Mouse (Mus musculus): ENCODE measurements around the gene Mybpc1. TPM values are rescaled to one million over a fixed set of nuclear protein-coding genes. Genes with fewer than 3 reads are reported as not detected.
A peak's percentile ranks its signal among the peaks of the same experiment; 100 is the strongest.
"Not testable (repeated sequence)": the region's sequence is repeated elsewhere in the genome, so short reads cannot be mapped to it uniquely, and the experiment has no call there.

The Mybpc1 gene
- polyA plus RNA-seq, 1 experiment from 2014 or later = 1.0 TPM

GRCm38 (mm10) chr10:88524016-88524415 lies 80.9 kb downstream of the Mybpc1 start:
- Histone ChIP-seq H3K27me3 (ENCODE audit: low read depth, poor library complexity, severe bottlenecking) (no peaks in the 10 kb centered on the region), H3K4me3 (no peak overlapping the region), H3K4me1 (no peaks in the 10 kb centered on the region), H3K36me3 (no peaks in the 10 kb centered on the region), H3K27ac (replicated peaks) (no peak overlapping the region), H3K9me3 (replicated peaks) (no peaks in the 10 kb centered on the region)
- no peak for DNase-seq (ENCODE audit: low spot score)
- WGBS = 75% methylated on average over 2 of the region's 2 CpGs

- H3K9me3 ChIP-seq (replicated peaks) = no peaks in the 10 kb centered on the region
- WGBS = 81% methylated on average over 1 of the region's 1 CpGs
- H3K4me3 ChIP-seq = no peak overlapping the region
- H3K27me3 ChIP-seq (ENCODE audit: low read depth, poor library complexity, severe bottlenecking) = no peaks in the 10 kb centered on the region
- no peak for DNase-seq (ENCODE audit: low spot score)
- H3K36me3 ChIP-seq = no peaks in the 10 kb centered on the region
- no peak overlapping the region for H3K27ac ChIP-seq (replicated peaks)
- no peaks in the 10 kb centered on the region for H3K4me1 ChIP-seq
These were observed 81.7 kb downstream of the Mybpc1 start for GRCm38 (mm10) chr10:88523212-88523611.

GRCm38 (mm10) chr10:88522795-88523194 lies 82.2 kb downstream of the Mybpc1 start:
- Histone ChIP-seq H3K36me3 (no peaks in the 10 kb centered on the region), H3K4me1 (no peaks in the 10 kb centered on the region), H3K27ac (replicated peaks) (no peak overlapping the region), H3K27me3 (ENCODE audit: low read depth, poor library complexity, severe bottlenecking) (no peaks in the 10 kb centered on the region), H3K9me3 (replicated peaks) (no peaks in the 10 kb centered on the region), H3K4me3 (no peak overlapping the region)
- WGBS = 89% methylated on average over 8 of the region's 8 CpGs
- DNase-seq (ENCODE audit: low spot score) = no peak

GRCm38 (mm10) chr10:88515049-88515448 lies 89.9 kb downstream of the Mybpc1 start:
- 93% methylated on average over 7 of the region's 7 CpGs for WGBS

GRCm38 (mm10) chr10:88514495-88514894 lies 90.5 kb downstream of the Mybpc1 start:
- Histone ChIP-seq H3K4me3 (no peak overlapping the region), H3K27me3 (ENCODE audit: low read depth, poor library complexity, severe bottlenecking) (no peaks in the 10 kb centered on the region), H3K9me3 (replicated peaks) (no peaks in the 10 kb centered on the region), H3K27ac (replicated peaks) (no peak overlapping the region), H3K36me3 (no peaks in the 10 kb centered on the region), H3K4me1 (peaks cover 3% of the 10 kb centered on the region; the same call in 1 of the 2 replicates)
- 62% methylated on average over 2 of the region's 2 CpGs for WGBS
- DNase-seq (ENCODE audit: low spot score) = no peak

More at GRCm38 (mm10) chr10:88515049-88515448, 89.9 kb downstream of the Mybpc1 start:
- H3K36me3 ChIP-seq; H3K9me3 ChIP-seq (replicated peaks); H3K27me3 ChIP-seq (ENCODE audit: low read depth, poor library complexity, severe bottlenecking); H3K4me1 ChIP-seq; DNase-seq (ENCODE audit: low spot score); H3K4me3 ChIP-seq; H3K27ac ChIP-seq (replicated peaks): not testable (repeated sequence)

GRCm38 (mm10) chr10:88513574-88514135 lies 91.3 kb downstream of the Mybpc1 start:
- Histone ChIP-seq H3K9me3 (replicated peaks) (no peaks in the 10 kb centered on the region), H3K4me1 (peaks cover 3% of the 10 kb centered on the region; the same call in 1 of the 2 replicates), H3K27me3 (ENCODE audit: low read depth, poor library complexity, severe bottlenecking) (no peaks in the 10 kb centered on the region), H3K4me3 (no peak overlapping the region), H3K36me3 (no peaks in the 10 kb centered on the region), H3K27ac (replicated peaks) (no peak overlapping the region)
- no peak for DNase-seq (ENCODE audit: low spot score)
- 73% methylated on average over 8 of the region's 8 CpGs for WGBS

- no peak overlapping the region for H3K27ac ChIP-seq (replicated peaks)
- H3K4me3 ChIP-seq = no peak overlapping the region
- H3K27me3 ChIP-seq (ENCODE audit: low read depth, poor library complexity, severe bottlenecking) = no peaks in the 10 kb centered on the region
- peaks cover 3% of the 10 kb centered on the region; the same call in 1 of the 2 replicates for H3K4me1 ChIP-seq
- DNase-seq (ENCODE audit: low spot score) = no peak
- 91% methylated on average over 9 of the region's 9 CpGs for WGBS
- no peaks in the 10 kb centered on the region for H3K36me3 ChIP-seq
- H3K9me3 ChIP-seq (replicated peaks) = no peaks in the 10 kb centered on the region
These were observed 93.6 kb downstream of the Mybpc1 start for GRCm38 (mm10) chr10:88511355-88511754.

- no peak overlapping the region for H3K4me3 ChIP-seq
- no peak overlapping the region for H3K27ac ChIP-seq (replicated peaks)
- no peaks in the 10 kb centered on the region for H3K36me3 ChIP-seq
- peaks cover 3% of the 10 kb centered on the region; the same call in 1 of the 2 replicates for H3K4me1 ChIP-seq
- WGBS = 82% methylated on average over 12 of the region's 12 CpGs
- no peaks in the 10 kb centered on the region for H3K27me3 ChIP-seq (ENCODE audit: low read depth, poor library complexity, severe bottlenecking)
- H3K9me3 ChIP-seq (replicated peaks) = no peaks in the 10 kb centered on the region
- no peak for DNase-seq (ENCODE audit: low spot score)
These were observed 94.3 kb downstream of the Mybpc1 start for GRCm38 (mm10) chr10:88510503-88511271.

GRCm38 (mm10) chr10:88507691-88508143 lies 97.2 kb downstream of the Mybpc1 start:
- no peak overlapping the region for H3K4me3 ChIP-seq
- H3K27ac ChIP-seq (replicated peaks) = no peak overlapping the region
- 89% methylated on average over 7 of the region's 7 CpGs for WGBS
- no peak for DNase-seq (ENCODE audit: low spot score)
- H3K9me3 ChIP-seq (replicated peaks) = no peaks in the 10 kb centered on the region
- H3K4me1 ChIP-seq = peaks cover 18% of the 10 kb centered on the region
- no peaks in the 10 kb centered on the region for H3K36me3 ChIP-seq
- H3K27me3 ChIP-seq (ENCODE audit: low read depth, poor library complexity, severe bottlenecking) = no peaks in the 10 kb centered on the region

GRCm38 (mm10) chr10:88505256-88505655 lies 99.7 kb downstream of the Mybpc1 start:
- WGBS = 80% methylated on average over 5 of the region's 5 CpGs

GRCm38 (mm10) chr10:88504481-88504880 lies 100.5 kb downstream of the Mybpc1 start:
- Histone ChIP-seq H3K36me3 (no peaks in the 10 kb centered on the region), H3K4me1 (peaks cover 25% of the 10 kb centered on the region), H3K9me3 (replicated peaks) (no peaks in the 10 kb centered on the region), H3K27me3 (ENCODE audit: low read depth, poor library complexity, severe bottlenecking) (no peaks in the 10 kb centered on the region), H3K27ac (replicated peaks) (peak overlapping the region; percentile 88; the same call in 1 of the 2 replicates), H3K4me3 (peak overlapping the region; percentile 77)
- 58% methylated on average over 3 of the region's 3 CpGs for WGBS
- no peak for DNase-seq (ENCODE audit: low spot score)

More at GRCm38 (mm10) chr10:88505256-88505655, 99.7 kb downstream of the Mybpc1 start:
- Histone ChIP-seq H3K36me3 (no peaks in the 10 kb centered on the region), H3K4me3 (no peak overlapping the region), H3K27ac (replicated peaks) (no peak overlapping the region), H3K27me3 (ENCODE audit: low read depth, poor library complexity, severe bottlenecking) (no peaks in the 10 kb centered on the region), H3K9me3 (replicated peaks) (no peaks in the 10 kb centered on the region), H3K4me1 (peaks cover 25% of the 10 kb centered on the region)
- no peak for DNase-seq (ENCODE audit: low spot score)

- Histone ChIP-seq H3K36me3 (0 out of 2 replicates have a peak, but pooled peaks cover 3% of the 10 kb centered on the region), H3K27ac (replicated peaks) (peak within 1 kb of the TSS; percentile 88), H3K4me3 (peak within 1 kb of the TSS; percentile 77), H3K27me3 (ENCODE audit: low read depth, poor library complexity, severe bottlenecking) (no peaks in the 10 kb centered on the region), H3K9me3 (replicated peaks) (no peaks in the 10 kb centered on the region), H3K4me1 (peaks cover 25% of the 10 kb centered on the region)
- under 1% methylated on average over 42 of the region's 80 CpGs for WGBS
- DNase-seq (ENCODE audit: low spot score) = peak; percentile 93
These were observed 101.3 kb downstream of the Mybpc1 start, which contains the start of gene Chpt1 for GRCm38 (mm10) chr10:88503421-88504314. TSS of gene Chpt1 (minus strand) at chr10:88504073.

All from midbrain, embryonic 10.5 days (tissue).